Mouse (Mus musculus) forebrain, embryonic 16.5 days (tissue): ENCODE data around the gene Tbx3. TPM values are rescaled to one million over a fixed set of nuclear protein-coding genes. Genes with fewer than 3 reads are reported as not detected.

Source experiments
- ATAC-seq: fragments of 200-750 bp; cut with Nextera tagmentation; 2 replicates; pipeline ENCODE4 v1.8.0; 2017; ENCODE audit warnings: mild to moderate bottlenecking, moderate library complexity
- H3K27ac ChIP-seq: fragments of 300-500 bp; sonication (generic); 2 replicates; pipeline ENCODE4 v1.5.1; 2014; ENCODE audit warnings: low read length, control low read depth
- H3K27me3 ChIP-seq: fragments of 300-500 bp; sonication (generic); replicated peaks from 2 replicates; pipeline ENCODE4 v1.6.1; 2014; ENCODE audit warnings: low read length; ENCODE audit not compliant: control insufficient read depth, insufficient read depth
- H3K36me3 ChIP-seq: fragments of 300-500 bp; sonication (generic); 2 replicates; pipeline ENCODE4 v1.6.1; 2014; ENCODE audit not compliant: control insufficient read depth, insufficient read depth
- H3K4me1 ChIP-seq: fragments of 300-500 bp; sonication (generic); replicated peaks from 2 replicates; pipeline ENCODE4 v1.6.1; 2014; ENCODE audit warnings: low read length; ENCODE audit not compliant: control insufficient read depth, insufficient read depth
- H3K4me2 ChIP-seq: fragments of 300-500 bp; sonication (generic); 2 replicates; pipeline ENCODE4 v1.6.1; 2014; ENCODE audit warnings: mild to moderate bottlenecking, low read length, control low read depth
- H3K4me3 ChIP-seq: fragments of 300-500 bp; sonication (generic); replicated peaks from 2 replicates; pipeline ENCODE4 v1.5.1; 2014; ENCODE audit warnings: mild to moderate bottlenecking, low read length, control low read depth
- H3K9ac ChIP-seq: fragments of 300-500 bp; sonication (generic); replicated peaks from 2 replicates; pipeline ENCODE4 v1.6.1; 2014; ENCODE audit warnings: low read depth, low read length, control low read depth
- H3K9me3 ChIP-seq: fragments of 300-500 bp; sonication (generic); 2 replicates; pipeline ENCODE4 v1.6.1; 2016; ENCODE audit warnings: low read length; ENCODE audit not compliant: control insufficient read depth
- WGBS: fragments of 180-500 bp; shearing (Covaris S2); extraction: QIAGEN DNeasy Blood & Tissue Kit; methylation state at CpG from one replicate; pipeline ENCODE4 v1.1.7; 2014; 5-methylcytosine and 5-hydroxymethylcytosine counted together
- polyA plus RNA-seq: library from polyadenylated mRNA; unstranded; fragments of >200 nt; fragmentation: Nextera tagmentation; extraction: Ambion mirVana; gene quantifications from 2 replicates; pipeline ENCODE4 v1.2.1, GENCODE M21; 2015

Gene Tbx3
- polyA plus RNA-seq, 1 experiment from 2014 or later, result 3.0 TPM

- Histone ChIP-seq H3K36me3 (no peaks in the 10 kb centered on the region), H3K4me2 (no peak overlapping the region), H3K9me3 (no peaks in the 10 kb centered on the region), H3K27me3 (peaks cover 93% of the 10 kb centered on the region), H3K4me3 (no peak overlapping the region), H3K9ac (no peak overlapping the region), H3K4me1 (0 out of 2 replicates have a peak, but pooled peaks cover 3% of the 10 kb centered on the region), H3K27ac (no peak overlapping the region)
- no peak for ATAC-seq
- WGBS, result 1% methylated on average over 4 of the region's 4 CpGs
Measured at GRCm38 (mm10) chr5:119681833-119682210, 11.4 kb downstream of the Tbx3 start.

GRCm38 (mm10) chr5:119682646-119683515 is 12.4 kb downstream of the Tbx3 start:
- WGBS, result 1% methylated on average over 40 of the region's 40 CpGs
- Histone ChIP-seq H3K36me3 (no peaks in the 10 kb centered on the region), H3K27ac (no peak overlapping the region), H3K9me3 (no peaks in the 10 kb centered on the region), H3K9ac (no peak overlapping the region), H3K27me3 (peaks cover 93% of the 10 kb centered on the region), H3K4me3 (no peak overlapping the region), H3K4me1 (0 out of 2 replicates have a peak, but pooled peaks cover 3% of the 10 kb centered on the region), H3K4me2 (no peak overlapping the region)
- no peak for ATAC-seq

GRCm38 (mm10) chr5:119683861-119684260 is 13.4 kb downstream of the Tbx3 start:
- no peak for ATAC-seq
- Histone ChIP-seq H3K27ac (no peak overlapping the region), H3K4me1 (0 out of 2 replicates have a peak, but pooled peaks cover 3% of the 10 kb centered on the region), H3K4me3 (no peak overlapping the region), H3K9ac (no peak overlapping the region), H3K9me3 (no peaks in the 10 kb centered on the region), H3K27me3 (peaks cover 93% of the 10 kb centered on the region), H3K4me2 (no peak overlapping the region), H3K36me3 (no peaks in the 10 kb centered on the region)
- 2% methylated on average over 5 of the region's 5 CpGs for WGBS

GRCm38 (mm10) chr5:119684701-119685391 is 14.4 kb downstream of the Tbx3 start:
- Histone ChIP-seq H3K36me3 (no peaks in the 10 kb centered on the region), H3K27ac (no peak overlapping the region), H3K9ac (no peak overlapping the region), H3K9me3 (no peaks in the 10 kb centered on the region), H3K27me3 (peaks cover 95% of the 10 kb centered on the region), H3K4me2 (no peak overlapping the region), H3K4me3 (no peak overlapping the region), H3K4me1 (0 out of 2 replicates have a peak, but pooled peaks cover 3% of the 10 kb centered on the region)
- under 1% methylated on average over 15 of the region's 15 CpGs for WGBS
- no peak for ATAC-seq

- no peak overlapping the region for H3K4me3 ChIP-seq
- H3K4me1 ChIP-seq, result 0 out of 2 replicates have a peak, but pooled peaks cover 3% of the 10 kb centered on the region
- no peak for ATAC-seq
- peaks cover 95% of the 10 kb centered on the region for H3K27me3 ChIP-seq
- 2% methylated on average over 22 of the region's 22 CpGs for WGBS
- no peak overlapping the region for H3K27ac ChIP-seq
- no peak overlapping the region for H3K4me2 ChIP-seq
- H3K9ac ChIP-seq, result no peak overlapping the region
- no peaks in the 10 kb centered on the region for H3K9me3 ChIP-seq
- no peaks in the 10 kb centered on the region for H3K36me3 ChIP-seq
Measured at GRCm38 (mm10) chr5:119685446-119686198, 15.2 kb downstream of the Tbx3 start.

- H3K4me3 ChIP-seq, result no peak overlapping the region
- 0 out of 2 replicates have a peak, but pooled peaks cover 3% of the 10 kb centered on the region for H3K4me1 ChIP-seq
- no peak overlapping the region for H3K27ac ChIP-seq
- H3K27me3 ChIP-seq, result peaks cover 93% of the 10 kb centered on the region
- no peak overlapping the region for H3K4me2 ChIP-seq
- H3K36me3 ChIP-seq, result no peaks in the 10 kb centered on the region
- under 1% methylated on average over 30 of the region's 30 CpGs for WGBS
- no peak for ATAC-seq
- H3K9me3 ChIP-seq, result no peaks in the 10 kb centered on the region
- H3K9ac ChIP-seq, result no peak overlapping the region
Measured at GRCm38 (mm10) chr5:119686199-119686964, 15.9 kb downstream of the Tbx3 start.

- Histone ChIP-seq H3K4me3 (no peak overlapping the region), H3K9me3 (no peaks in the 10 kb centered on the region), H3K36me3 (no peaks in the 10 kb centered on the region), H3K4me2 (no peak overlapping the region), H3K27me3 (peaks cover 93% of the 10 kb centered on the region), H3K4me1 (0 out of 2 replicates have a peak, but pooled peaks cover 3% of the 10 kb centered on the region), H3K9ac (no peak overlapping the region), H3K27ac (no peak overlapping the region)
- WGBS, result 2% methylated on average over 36 of the region's 36 CpGs
- no peak for ATAC-seq
Measured at GRCm38 (mm10) chr5:119687005-119687855, 16.8 kb downstream of the Tbx3 start.

- Histone ChIP-seq H3K4me1 (0 out of 2 replicates have a peak, but pooled peaks cover 3% of the 10 kb centered on the region), H3K9me3 (no peaks in the 10 kb centered on the region), H3K9ac (no peak overlapping the region), H3K4me2 (no peak overlapping the region), H3K27ac (no peak overlapping the region), H3K36me3 (no peaks in the 10 kb centered on the region), H3K27me3 (peaks cover 90% of the 10 kb centered on the region), H3K4me3 (no peak overlapping the region)
- no peak for ATAC-seq
- 7% methylated on average over 22 of the region's 22 CpGs for WGBS
Measured at GRCm38 (mm10) chr5:119687856-119688206, 17.4 kb downstream of the Tbx3 start.
